Mouse (Mus musculus) gastrocnemius, postnatal 36 days (tissue): ENCODE results near the gene Crispld2. TPM values are rescaled to one million over a fixed set of nuclear protein-coding genes. Genes with fewer than 3 reads are reported as not detected.
A peak's percentile ranks its signal among the peaks of the same experiment; 100 is the strongest.

Source experiments
- DNase-seq, 2 experiments: peaks; one replicate each; pipeline ENCODE4 v3.0.0; 2022
- intact Hi-C: fragments of 180-260 bp; cut with DNase I; formaldehyde crosslinking; loops from one replicate; pipeline ENCODE4 v1.15.1; 2025
- long read RNA-seq, 2 experiments: library from polyadenylated mRNA; stranded (forward); transcript quantifications; one replicate each; pipeline ENCODE4 v2.0.0; 2021
- total RNA-seq, 2 experiments: library from RNA; stranded (reverse); gene quantifications; 2 replicates each; pipeline ENCODE4 v1.2.3; 2021

The Crispld2 gene
- total RNA-seq = 10 to 100 TPM in 1 of 2 experiments, 1 to 10 TPM in 1; 8.1 to 12.3 TPM
- long read RNA-seq, experiment 1, full-length matches to known transcripts = 2 of 6 reads
- long read RNA-seq, experiment 1, partial matches to known transcripts = 1 of 6 reads
- long read RNA-seq, experiment 1, other reads (novel, unspliced or antisense) = 3 of 6 reads
- long read RNA-seq, experiment 2, full-length matches to known transcripts = 1 of 3 reads
- long read RNA-seq, experiment 2, partial matches to known transcripts = 1 of 3 reads
- long read RNA-seq, experiment 2, other reads (novel, unspliced or antisense) = 1 of 3 reads

DNA sequence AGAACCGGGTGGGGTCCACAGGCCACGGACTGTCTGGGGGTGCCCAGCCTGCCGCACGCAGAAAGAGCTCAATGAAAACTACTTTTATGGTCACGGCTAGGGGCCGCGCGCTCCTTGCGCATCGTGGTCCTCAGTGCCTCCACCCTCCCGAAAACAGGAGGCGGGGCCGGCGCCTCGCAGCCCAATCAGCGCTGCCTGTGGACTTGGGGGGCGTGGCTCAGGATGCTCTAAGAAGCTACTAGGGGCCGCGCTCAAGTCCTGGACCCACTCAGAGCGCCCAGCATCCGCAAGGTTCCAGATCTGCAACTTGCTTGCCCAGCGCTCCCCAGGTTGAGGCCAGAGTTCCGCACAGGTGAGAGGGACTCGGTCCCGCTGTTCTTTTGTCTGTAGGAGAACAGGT is at the start of gene Crispld2:
Gene Crispld2, plus strand, starts transcription at position 190 of the 400 bp plus-strand sequence.
- peak; percentile 67 to 81 for DNase-seq
- intact Hi-C loops = loop anchor here (5.0 kb wide), 1 partner anchor 80 kb away; no protein-coding TSS in a partner anchor

DNA sequence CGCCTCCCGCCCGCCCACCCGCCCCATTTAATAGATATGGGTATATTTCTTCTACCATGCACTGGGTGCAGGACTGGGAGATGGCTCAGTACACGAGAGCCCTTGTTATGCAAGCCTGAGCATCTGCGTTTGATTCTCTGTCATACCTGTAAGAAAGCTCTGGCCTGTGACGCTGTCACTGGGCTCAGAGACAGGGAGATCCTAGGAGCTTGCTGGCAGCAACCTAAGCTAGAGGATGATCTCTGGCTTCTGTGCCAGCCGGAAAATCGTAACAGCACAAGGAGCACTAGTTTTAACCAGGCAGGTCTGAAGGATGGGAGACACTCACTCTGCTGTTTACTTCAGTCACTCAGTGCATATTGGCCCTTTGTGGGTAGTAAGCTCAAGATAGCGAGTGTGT is 48.6 kb upstream of the Crispld2 start:
- no peak for DNase-seq
- intact Hi-C loops = loop anchor here (1.0 kb wide), 1 partner anchor 135 kb away; no protein-coding TSS in a partner anchor

DNA sequence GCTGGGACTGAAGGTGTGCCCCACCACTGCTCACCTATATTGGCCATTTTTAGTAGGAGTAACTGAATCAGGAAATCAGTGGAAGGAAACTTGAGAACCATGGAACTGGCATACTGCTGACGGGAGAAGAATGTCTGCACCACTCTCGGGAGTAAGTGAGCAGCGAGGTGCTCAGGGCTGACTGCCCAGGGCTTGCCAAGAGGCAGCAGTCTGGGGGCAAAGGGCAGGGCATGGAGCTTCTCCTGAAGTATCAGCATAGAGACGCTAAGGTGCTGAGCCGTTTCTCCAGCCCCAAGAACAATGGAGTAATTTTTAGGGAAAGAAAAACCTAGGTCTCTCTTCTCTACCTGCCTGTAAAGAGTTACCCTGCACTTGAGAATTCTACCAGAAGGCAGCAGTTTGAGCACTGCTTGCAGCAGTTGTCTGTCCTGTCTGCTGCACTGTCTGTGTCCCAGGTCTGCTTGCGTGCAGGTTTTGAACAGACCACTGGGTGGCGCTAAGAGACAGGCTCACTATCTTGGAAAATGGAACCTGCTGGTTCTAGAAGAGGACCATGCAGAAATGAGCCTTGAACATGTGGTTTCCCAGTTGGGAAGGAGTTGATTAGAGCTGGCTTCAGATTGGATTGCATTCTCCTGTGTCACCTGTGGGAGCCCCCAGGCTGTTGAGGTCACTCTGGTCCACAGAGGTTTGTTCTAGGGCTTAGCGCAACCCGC is 48.0 kb upstream of the Crispld2 start:
- peak; percentile 71 to 75 for DNase-seq
- intact Hi-C loops = loop anchor here (1.0 kb wide), 1 partner anchor 134 kb away; no protein-coding TSS in a partner anchor

DNA sequence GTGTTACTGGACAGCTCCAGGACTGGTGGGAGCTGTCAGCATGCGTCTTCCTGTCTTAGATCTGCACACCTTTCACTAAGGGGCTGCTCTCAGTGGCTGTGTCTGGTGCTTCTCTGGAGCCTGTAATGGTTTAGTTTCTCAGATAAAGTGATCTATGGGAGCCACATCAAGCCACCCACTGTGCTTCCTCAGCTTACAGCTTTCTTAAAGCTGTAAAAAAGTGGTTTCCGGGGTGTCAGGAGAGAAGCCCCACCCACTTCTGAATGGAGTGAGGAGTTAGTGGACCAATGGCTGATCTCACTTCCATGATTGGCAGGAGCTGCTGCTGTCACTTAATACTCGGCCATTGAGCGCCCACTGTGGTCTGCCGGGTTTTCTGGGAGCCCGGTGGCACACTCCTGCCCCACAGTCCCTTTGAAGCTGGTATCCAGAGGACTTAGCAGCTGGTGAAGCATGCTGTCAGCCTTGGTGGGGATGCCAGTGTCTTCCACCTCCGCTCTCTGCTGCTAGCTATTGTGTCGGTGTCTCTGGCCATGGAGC is 45.8 kb upstream of the Crispld2 start:
- intact Hi-C loops = loop anchor here (5.0 kb wide), 1 partner anchor 36 kb away; no protein-coding TSS in a partner anchor
- no peak for DNase-seq

GRCm38 (mm10) chr8:119947653-119948052 is 44.6 kb upstream of the Crispld2 start:
- DNase-seq = no peak
- intact Hi-C loops = loop anchor here (5.0 kb wide), 1 partner anchor 35 kb away; no protein-coding TSS in a partner anchor

DNA sequence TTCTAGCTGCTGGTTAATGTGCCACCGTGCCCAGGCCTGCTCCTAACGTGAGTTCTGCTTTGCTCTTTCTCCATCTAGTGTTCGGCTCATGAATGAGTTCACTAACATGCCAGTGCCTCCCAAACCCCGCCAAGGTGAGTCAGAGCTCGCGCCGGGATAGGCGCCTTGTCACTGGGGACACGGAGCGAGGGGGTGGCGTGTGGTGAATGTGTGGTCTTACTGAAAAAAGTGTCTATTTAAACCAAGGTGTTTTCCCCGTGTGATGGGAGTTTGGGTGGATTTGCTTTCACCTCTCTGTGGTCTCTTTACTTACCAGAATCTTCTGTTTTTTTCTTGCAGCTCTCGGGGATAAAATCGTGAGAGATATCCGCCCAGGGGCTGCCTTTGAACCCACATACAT is 43.9 kb upstream of the Crispld2 start:
- DNase-seq = no peak
- intact Hi-C loops = loop anchor here (5.0 kb wide), 1 partner anchor 34 kb away; no protein-coding TSS in a partner anchor

- DNase-seq = no peak
- intact Hi-C loops = no loop called here
Measured at GRCm38 (mm10) chr8:119952282-119952681, 40.0 kb upstream of the Crispld2 start.

DNA sequence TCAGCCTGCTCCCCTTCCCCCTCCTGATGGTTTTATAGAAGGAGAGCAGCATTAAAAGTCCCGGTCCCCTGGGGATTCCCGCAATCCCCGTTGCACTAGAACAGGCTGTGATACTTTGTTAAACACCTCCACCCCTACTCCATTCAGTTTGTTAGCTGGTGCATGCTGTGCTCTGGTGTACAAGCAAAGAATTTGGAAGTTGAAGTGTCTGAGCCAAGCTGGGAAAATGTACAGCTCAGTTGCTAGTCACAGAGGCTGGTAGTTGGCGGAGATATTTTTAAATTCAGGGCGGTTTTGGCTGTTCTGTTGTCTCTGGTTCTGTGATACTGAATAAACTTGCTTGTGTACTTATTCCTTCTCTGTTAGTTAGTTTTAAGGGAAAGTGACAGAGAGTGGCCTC is 39.5 kb upstream of the Crispld2 start:
- intact Hi-C loops = no loop called here
- no peak for DNase-seq

- intact Hi-C loops = no loop called here
- no peak for DNase-seq
Measured at GRCm38 (mm10) chr8:119955333-119955732, 36.9 kb upstream of the Crispld2 start.

DNA sequence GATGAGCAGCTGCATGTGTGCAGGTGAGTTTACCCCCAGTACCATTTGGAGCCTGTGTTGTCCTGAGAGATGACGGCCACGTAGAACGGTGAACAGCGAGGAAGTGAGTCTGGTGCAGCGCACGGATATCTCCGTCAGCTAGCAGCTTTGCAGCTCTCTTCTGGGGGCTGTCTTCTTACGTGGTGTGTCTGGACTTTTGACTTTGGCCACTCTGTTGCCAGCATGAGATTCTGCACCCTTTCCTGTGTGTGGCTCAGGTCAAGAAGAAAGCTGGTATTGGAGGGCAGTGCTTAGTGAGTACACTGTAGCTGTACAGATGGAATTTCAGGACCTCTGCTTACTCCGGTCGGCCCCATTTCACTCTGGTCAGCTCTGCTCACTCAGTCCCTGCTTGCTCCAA is 34.2 kb upstream of the Crispld2 start:
- no peak for DNase-seq
- intact Hi-C loops = no loop called here

DNA sequence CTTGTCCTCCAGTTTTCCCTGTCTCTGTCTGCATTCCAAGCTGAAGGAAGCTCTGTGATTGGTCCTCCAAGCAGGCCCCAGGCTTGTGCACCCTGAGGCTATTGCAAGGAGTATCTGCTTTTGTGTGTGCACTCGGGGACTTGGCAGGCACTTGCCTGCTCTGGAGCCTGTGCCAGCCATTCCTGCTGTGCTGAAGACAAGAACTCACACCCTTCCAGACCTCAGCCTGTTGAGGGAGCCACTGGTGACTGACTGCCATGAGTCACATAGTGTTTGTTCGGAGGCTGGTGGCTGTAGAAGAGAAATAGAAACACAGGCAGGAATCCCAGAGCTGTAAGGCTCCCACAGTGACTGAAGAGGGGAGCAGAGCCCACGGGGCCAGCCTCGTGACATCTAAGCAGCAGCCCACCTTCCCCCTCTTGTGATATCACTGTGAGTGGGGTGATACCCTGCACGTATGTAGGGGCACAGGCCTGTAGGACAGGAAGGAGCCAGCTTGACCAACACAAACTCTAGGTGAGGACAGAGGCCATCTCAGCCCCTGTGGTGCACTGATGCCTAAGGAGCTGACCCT is 31.6 kb upstream of the Crispld2 start:
- peak; percentile 39 to 56 for DNase-seq
- intact Hi-C loops = no loop called here

DNA sequence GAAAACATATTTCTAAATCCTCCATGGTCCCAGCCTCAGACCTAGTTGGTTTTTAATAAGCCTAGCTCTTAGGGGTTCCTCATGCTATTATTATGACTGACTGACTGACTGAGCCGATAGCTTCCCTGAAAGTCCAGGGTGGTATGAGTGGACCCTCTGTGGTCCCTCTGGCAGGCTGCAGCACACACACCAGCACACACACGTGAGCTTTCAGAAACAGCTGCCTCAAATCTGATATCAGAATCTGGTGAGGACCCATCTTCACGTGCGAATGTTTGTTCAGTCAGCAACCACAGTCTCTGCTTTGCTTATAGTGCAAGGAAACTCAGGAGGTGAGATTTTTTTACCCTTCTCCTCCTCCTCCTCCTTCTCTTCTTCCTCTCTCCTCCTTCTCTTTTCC is 27.4 kb upstream of the Crispld2 start:
- intact Hi-C loops = no loop called here
- no peak for DNase-seq

- intact Hi-C loops = no loop called here
- no peak for DNase-seq
Measured at GRCm38 (mm10) chr8:119967435-119967834, 24.8 kb upstream of the Crispld2 start.

- DNase-seq = no peak
- intact Hi-C loops = no loop called here
Measured at GRCm38 (mm10) chr8:119970169-119970568, 22.1 kb upstream of the Crispld2 start.

DNA sequence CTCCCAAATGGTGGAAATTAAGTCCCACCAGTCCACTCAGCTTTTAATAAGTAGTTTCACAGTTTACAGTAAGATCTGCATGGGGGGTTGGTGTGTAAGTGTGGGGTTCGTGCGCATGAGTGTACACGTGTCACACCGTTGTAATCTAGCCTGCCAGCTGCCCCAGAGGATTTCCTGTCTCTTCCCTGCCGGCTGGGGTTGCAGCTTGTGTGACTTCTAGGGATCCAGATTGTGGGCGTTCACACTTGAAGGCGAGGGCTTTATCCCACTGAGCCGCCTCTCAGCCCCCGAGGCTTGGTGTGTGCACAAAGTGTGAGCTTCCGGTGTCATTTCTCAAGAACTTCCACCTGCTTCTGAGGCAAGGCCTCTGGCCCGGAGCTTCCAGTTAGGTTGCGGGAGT is 19.7 kb upstream of the Crispld2 start:
- no peak for DNase-seq
- intact Hi-C loops = no loop called here

DNA sequence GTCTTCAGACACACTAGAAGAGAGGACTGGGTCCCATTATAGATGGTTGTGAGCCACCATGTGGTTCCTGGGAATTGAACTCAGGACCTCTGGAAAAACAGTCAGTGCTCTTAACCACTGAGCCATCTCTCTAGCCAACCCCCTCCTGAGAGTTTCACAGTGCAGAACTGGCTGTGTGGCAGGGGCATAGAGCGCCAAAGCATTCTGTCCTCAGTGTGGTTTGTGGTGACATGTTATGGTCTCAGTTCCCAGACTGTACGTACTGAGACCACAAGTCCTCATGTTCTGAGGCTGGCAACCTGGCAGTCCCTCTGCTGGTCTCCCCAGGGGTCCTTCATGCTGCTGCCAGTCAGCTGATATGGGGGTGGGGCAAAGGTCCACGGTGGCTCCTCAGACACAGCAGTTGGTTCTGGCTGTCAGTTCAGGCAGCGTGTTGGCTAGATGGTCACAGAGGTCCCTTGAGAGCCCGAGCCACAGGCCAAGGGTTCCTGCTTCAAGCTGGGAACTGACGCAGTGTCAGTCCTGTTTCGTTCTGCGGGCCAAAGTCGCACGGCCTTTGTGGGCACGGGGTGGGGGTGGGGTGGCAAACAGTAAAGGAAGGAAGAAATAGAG is 13.4 kb upstream of the Crispld2 start:
- intact Hi-C loops = no loop called here

DNA sequence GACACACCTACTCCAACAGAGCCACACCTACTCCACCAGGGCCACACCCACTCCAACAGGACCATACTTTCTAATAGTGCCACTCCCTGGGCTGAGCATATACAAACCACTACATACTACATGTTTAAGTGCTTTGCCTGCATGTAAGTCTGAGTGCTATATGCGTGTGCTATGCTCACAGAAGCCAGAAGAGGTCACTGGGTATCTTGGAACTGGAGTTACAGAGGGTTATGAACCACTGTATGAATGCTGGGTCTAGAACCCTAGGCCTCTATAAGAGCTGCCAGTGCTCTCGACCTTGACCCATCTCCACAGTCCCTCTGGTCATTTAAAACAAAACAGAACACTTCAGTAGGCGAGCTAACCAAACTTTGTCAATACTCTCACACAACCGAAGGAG is 11.0 kb upstream of the Crispld2 start:
- intact Hi-C loops = loop anchor here (5.0 kb wide), 1 partner anchor 34 kb away; no protein-coding TSS in a partner anchor
- no peak for DNase-seq

More for the DNA sequence above, 13.4 kb upstream of the Crispld2 start:
- no peak for DNase-seq

DNA sequence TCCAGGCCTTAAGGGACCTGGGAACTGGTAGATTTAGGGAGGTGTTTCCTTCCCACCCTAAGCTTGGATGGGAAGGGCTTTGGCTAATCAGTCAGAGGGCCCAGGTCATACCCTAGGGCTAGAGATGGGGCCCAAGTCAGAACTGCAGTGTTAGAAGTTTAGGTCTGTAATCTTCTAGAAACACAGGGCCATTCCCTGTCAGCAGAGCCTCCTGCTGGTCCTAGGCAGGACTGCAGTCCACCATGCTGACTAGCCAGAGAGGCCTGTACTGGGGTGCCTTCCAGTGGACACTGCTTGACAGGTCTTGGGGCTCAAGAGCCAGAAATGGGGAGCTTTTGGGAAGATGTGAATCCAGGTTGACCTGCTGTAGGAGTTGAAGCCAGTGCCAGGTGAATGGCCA is 8.2 kb upstream of the Crispld2 start:
- no peak for DNase-seq
- intact Hi-C loops = loop anchor here (5.0 kb wide), 1 partner anchor 37 kb away; no protein-coding TSS in a partner anchor

DNA sequence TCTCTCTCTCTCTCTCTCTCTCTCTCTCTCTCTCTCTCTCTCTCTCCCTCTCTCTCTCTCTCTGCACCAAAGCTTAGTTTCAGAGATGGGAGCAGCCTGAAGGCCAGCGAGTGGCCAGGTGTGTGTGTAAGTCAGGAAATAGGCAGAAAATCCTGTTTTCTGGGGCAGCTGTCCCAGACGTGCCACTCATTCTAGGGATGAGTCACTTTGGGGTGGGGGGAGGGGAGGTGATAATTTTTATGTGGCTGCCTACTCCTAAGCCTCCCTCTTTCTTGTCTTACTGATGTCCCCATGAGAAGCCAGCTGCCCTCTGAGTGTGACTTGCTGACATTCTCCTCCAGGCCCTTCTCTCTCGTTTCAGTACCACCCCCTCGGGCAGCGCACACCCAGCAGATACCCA is 6.1 kb upstream of the Crispld2 start:
- DNase-seq = no peak
- intact Hi-C loops = no loop called here

DNA sequence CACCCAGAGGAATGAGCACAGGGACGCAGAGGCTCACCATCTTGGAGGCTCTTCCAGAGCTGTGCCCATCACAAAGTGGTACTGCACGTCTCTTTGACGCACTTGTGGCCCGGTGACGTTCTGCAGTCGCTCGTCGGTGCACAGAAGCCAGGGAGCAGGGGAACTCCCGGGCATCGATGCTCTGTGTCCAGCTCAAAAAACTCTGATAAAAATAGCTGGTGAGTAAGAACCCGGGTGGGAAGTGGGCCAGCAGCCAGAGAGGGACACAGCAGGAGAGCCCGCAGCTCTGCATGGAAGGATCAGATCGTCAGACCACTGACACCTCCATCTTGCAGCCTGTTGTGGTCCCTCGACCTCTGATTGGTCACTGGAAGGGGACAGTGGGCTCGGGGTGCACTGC is 4.2 kb upstream of the Crispld2 start:
- DNase-seq = no peak
- intact Hi-C loops = no loop called here
